Mouse (Mus musculus): ENCODE data around the gene Hist2h2bb. TPM values are rescaled to one million over a fixed set of nuclear protein-coding genes. Genes with fewer than 3 reads are reported as not detected.

Hist2h2bb gene
- polyA plus RNA-seq (2017; shearing (Covaris generic)) = 4.9 TPM

DNA sequence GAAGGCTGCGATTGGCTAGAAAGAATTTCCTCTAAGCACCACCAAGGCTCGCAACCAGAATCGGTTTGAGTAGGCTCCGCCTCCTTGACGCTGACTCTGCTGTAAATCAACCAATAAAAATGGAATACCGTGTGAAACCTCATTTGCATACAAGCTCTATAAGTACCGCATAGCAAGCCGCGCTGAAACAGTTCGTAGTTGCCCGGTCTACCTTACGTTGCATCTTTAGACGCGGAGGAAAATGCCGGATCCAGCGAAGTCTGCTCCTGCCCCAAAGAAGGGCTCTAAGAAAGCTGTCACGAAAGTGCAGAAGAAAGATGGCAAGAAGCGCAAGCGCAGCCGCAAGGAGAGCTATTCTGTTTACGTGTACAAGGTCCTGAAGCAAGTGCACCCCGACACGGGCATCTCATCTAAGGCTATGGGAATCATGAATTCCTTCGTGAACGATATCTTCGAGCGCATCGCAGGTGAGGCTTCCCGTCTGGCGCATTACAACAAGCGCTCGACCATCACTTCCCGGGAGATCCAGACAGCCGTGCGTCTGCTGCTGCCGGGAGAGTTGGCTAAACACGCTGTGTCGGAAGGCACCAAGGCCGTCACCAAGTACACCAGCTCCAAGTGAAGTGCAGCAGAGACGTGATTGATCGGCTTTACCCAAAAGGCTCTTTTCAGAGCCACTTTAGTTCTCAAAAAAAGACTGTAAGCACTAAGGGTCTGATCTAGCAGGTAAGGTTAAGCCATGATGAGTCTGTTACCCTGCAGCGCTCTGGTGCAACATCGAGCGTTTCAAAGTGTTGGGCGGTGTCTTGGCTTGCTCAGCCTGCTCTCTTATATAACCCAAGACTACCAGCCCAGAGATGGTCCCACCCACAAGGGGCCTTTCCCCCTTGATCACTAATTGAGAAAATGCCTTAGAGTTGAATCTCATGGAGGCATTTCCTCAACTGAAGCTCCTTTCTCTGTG is at the start of gene Hist2h2bb:
TSS of gene Hist2h2bb (plus strand) at position 242 of the 964 bp plus-strand sequence.

DNA sequence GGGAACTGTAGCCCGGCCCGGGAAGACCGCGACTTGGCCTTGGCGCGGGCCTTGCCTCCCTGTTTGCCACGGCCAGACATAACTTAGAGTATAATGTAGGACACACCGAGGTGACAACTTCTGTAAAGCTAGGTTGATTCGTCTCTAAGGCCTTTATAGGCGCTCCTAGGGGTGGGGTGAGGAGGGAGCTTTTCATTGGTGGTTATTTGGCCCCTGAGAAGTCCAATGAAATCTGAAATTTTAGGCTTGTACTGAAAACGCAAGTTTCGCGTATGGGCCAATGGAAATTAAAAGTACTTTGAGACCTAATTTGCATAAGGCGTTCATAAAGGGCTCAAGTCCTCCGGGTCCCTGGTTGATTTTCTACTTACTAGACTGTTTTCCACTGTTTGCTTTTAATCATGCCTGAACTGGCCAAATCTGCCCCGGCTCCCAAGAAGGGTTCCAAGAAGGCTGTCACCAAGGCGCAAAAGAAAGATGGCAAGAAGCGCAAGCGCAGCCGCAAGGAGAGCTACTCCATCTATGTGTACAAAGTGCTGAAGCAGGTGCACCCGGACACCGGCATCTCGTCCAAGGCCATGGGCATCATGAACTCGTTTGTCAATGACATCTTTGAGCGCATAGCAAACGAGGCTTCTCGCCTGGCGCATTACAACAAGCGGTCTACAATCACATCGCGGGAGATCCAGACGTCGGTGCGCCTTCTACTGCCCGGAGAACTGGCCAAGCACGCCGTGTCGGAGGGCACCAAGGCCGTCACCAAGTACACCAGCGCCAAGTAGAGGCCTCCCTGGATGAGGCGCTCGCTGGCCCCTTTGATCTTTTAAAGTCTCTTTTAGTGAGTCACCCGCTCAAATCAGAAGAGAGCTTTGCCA is 48.5 kb upstream of the Hist2h2bb start, which contains the start of the genes Hist2h2ac and Hist2h2be:
TSS of gene Hist2h2ac (minus strand) at position 116 of the 875 bp plus-strand sequence.
TSS of gene Hist2h2be (plus strand) at position 355 of the 875 bp plus-strand sequence.

DNA sequence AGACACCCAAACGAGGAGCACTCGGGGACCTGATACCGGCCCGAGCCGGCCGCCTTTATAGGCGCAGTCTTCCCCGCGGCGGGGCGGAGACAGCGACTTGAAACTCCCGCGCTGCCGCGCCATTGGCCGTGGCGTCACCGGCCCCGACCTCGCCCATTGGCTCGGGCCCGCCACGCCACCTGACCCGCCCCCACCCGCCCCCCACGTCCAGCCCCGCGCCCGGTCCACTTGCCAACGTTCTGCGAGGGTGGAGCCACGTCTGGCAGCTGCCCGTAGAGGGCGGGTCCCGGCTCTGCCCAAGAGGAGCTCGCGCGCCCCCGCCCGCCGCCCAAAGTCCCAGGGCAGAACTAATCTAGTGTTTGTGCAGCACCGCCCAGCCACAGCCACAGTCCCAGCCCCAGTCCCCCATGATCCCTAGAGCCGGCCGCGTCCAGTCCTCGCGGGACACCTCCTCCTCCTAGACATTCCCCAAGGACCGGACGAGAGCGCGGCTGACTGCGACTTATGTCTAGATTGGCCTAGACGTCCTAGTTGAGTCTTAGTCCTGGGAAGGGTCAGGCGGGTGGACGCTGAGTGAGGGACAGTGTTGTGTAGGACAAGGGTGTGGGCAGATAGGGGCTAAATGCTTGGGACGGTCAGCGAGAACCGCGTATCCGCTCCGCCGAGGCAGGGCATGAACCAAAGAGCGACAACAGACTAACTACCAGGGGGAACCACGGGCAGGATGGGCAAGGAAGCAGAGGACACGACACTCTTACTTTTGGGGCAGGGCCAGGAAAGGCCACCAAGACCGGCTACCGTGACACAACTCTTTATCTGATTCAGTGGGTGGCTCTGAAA is 30.4 kb upstream of the Hist2h2bb start, which contains the start of gene Hist2h3c2:
TSS of gene Hist2h3c2 (minus strand) at position 174 of the 840 bp plus-strand sequence.

DNA sequence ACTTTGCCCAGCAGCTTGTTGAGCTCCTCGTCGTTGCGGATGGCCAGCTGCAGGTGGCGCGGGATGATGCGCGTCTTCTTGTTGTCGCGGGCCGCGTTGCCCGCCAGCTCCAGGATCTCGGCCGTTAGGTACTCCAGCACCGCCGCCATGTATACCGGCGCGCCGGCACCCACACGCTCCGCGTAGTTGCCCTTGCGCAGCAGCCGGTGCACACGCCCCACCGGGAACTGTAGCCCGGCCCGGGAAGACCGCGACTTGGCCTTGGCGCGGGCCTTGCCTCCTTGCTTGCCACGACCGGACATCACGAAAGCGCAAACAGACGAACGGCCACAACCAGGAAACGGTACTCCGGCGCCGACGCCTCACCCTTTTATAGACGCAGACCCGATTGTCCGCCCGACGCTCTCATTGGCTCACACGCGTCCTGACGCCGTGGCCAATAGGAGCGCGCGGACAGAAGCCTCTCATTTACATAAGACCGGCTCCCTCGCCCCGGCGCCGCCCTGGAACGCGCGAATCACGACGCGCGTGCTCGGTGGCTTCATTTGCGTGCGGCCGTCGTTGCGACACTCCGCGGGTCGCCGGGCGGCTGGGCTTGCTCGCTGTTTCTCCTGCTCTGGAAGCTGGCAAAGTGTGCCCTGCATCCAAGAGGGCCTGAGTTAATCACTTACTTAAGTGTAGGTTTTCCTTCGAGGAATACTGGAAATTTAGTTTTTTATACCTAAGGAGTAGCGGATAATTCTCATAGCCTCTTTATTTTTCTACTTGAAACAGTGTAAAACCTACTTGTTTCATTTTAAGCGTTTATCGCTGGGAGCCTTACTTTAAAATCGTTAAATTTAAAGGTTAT is 29.4 kb upstream of the Hist2h2bb start, which contains the start of gene Hist2h2aa2:
TSS of gene Hist2h2aa2 (minus strand) at position 328 of the 850 bp plus-strand sequence.

DNA sequence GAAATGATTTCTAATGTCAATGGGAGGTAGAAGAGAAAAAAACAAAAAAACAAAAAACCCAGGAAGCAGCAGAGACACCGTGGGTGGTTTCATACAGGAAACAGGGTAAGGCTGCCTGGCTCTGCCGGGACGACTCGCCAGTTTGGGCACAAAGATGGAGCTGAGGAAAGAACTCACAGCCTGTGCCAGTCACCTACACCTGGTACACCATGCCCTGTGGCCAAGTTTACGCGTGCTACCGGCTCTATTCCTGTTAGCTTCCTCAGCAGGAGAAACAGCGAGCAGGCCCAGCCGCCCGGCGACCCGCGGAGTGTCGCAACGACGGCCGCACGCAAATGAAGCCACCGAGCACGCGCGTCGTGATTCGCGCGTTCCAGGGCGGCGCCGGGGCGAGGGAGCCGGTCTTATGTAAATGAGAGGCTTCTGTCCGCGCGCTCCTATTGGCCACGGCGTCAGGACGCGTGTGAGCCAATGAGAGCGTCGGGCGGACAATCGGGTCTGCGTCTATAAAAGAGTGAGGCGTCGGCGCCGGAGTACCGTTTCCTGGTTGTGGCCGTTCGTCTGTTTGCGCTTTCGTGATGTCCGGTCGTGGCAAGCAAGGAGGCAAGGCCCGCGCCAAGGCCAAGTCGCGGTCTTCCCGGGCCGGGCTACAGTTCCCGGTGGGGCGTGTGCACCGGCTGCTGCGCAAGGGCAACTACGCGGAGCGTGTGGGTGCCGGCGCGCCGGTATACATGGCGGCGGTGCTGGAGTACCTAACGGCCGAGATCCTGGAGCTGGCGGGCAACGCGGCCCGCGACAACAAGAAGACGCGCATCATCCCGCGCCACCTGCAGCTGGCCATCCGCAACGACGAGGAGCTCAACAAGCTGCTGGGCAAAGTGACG is 24.3 kb upstream of the Hist2h2bb start, which contains the start of gene Hist2h2aa1:
TSS of gene Hist2h2aa1 (plus strand) at position 495 of the 884 bp plus-strand sequence.

DNA sequence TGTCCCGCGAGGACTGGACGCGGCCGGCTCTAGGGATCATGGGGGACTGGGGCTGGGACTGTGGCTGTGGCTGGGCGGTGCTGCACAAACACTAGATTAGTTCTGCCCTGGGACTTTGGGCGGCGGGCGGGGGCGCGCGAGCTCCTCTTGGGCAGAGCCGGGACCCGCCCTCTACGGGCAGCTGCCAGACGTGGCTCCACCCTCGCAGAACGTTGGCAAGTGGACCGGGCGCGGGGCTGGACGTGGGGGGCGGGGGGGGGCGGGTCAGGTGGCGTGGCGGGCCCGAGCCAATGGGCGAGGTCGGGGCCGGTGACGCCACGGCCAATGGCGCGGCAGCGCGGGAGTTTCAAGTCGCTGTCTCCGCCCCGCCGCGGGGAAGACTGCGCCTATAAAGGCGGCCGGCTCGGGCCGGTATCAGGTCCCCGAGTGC is 23.1 kb upstream of the Hist2h2bb start, which contains the start of gene Hist2h3c1:
TSS of gene Hist2h3c1 (plus strand) at position 259 of the 430 bp plus-strand sequence.

DNA sequence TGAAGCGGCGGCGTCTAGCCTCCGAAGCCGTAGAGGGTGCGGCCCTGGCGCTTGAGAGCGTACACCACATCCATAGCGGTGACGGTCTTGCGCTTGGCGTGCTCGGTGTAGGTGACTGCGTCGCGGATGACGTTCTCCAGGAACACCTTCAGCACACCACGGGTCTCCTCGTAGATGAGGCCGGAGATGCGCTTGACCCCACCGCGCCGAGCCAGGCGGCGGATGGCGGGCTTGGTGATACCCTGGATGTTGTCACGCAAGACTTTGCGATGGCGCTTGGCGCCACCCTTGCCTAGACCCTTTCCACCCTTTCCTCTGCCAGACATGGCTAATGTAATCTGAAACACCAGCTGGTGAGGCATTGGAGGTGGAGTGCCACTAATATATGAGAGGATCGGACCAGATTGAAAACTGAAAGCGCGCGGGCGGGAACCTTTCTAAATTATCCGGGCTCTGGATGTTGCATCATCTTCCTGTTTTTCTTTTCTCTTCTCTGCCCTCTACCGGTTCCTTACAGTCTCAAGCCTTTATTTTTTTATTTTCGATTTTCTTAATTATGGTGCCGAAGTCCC is 6.5 kb upstream of the Hist2h2bb start, which contains the start of gene Hist2h4:
TSS of gene Hist2h4 (minus strand) at position 333 of the 572 bp plus-strand sequence.

DNA sequence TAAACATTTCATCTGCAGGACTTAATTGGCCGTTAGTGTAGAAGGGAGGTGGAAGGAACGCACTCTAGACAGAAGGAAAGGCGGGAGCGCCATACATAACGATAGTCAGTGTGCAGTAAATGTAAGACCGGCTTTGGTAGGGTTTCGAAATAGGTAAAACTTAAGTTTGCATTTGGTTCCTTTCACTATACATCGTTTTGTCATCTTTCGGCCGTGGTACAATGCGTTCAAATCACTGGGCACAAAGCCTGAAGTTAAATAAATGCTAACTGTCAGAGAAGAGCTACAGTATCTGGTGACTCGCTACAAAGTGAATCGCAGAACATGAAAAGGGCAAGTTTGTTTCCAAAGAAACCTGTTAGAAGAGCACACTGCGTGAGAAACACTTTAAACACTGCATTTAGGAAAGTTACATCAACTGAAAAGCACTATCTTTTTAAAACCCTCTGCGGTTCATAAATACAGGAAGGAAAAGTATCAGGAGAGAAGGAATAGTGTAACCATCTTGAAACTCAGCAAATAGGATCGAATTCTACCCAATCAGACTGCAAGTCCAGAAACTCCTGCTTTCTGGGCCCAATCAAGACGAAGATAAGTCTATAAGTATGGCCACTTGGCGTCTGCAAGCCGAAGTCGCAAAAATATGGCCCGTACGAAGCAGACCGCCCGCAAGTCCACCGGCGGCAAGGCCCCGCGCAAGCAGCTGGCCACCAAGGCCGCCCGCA is 1.3 kb upstream of the Hist2h2bb start, which contains the start of gene Hist2h3b:
TSS of gene Hist2h3b (plus strand) at position 604 of the 725 bp plus-strand sequence.

DNA sequence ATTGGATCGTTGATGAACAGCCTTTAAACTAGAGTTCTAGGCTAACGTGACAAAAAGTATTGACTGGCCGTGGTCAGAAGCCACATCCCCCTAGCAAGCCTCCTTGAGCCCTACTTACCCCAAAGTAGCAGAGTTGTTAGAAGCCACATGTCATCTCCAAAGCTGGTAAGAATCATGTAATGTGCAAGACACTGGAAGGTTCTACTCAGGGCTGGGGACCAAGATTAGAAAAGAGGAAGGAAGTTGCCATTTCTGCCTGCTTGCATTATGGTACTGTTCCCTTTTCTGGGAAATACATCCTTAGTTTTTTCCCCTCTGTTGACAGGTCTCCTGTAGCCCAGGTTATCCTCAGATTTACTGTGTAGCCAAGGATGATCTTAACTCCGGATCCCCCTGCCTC is 24.2 kb downstream of the Hist2h2bb start, which contains the start of gene Fcgr1:
TSS of gene Fcgr1 (minus strand) at position 183 of the 400 bp plus-strand sequence.

Other genes with a start within 250 kb of the Hist2h2bb start
- gene Vps45, start 211.3 kb upstream of the Hist2h2bb start, polyA plus RNA-seq (2017; shearing (Covaris generic)) = 30.5 TPM
- 30.5 TPM for gene Otud7b, start 165.2 kb upstream of the Hist2h2bb start, polyA plus RNA-seq (2017; shearing (Covaris generic))
- gene Mtmr11, start 107.7 kb upstream of the Hist2h2bb start, polyA plus RNA-seq (2017; shearing (Covaris generic)) = 3.6 TPM
- 175 TPM for gene Sf3b4, start 97.4 kb upstream of the Hist2h2bb start, polyA plus RNA-seq (2017; shearing (Covaris generic))
- gene Sv2a, start 88.6 kb upstream of the Hist2h2bb start, polyA plus RNA-seq (2017; shearing (Covaris generic)) = 2.9 TPM
- 37.2 TPM for gene Bola1, start 50.0 kb upstream of the Hist2h2bb start, polyA plus RNA-seq (2017; shearing (Covaris generic))
- not detected for gene Hist2h2ab, start 49.9 kb upstream of the Hist2h2bb start, polyA plus RNA-seq (2017; shearing (Covaris generic))
- 5.7 TPM for gene Hist2h2ac, start 48.9 kb upstream of the Hist2h2bb start, polyA plus RNA-seq (2017; shearing (Covaris generic))
- 4.3 TPM for gene Hist2h2be, start 48.6 kb upstream of the Hist2h2bb start, polyA plus RNA-seq (2017; shearing (Covaris generic))
- 0.43 TPM for gene Hist2h3c2, start 30.6 kb upstream of the Hist2h2bb start, polyA plus RNA-seq (2017; shearing (Covaris generic))
- 39.8 TPM for gene Hist2h2aa2, start 29.5 kb upstream of the Hist2h2bb start, polyA plus RNA-seq (2017; shearing (Covaris generic))
- gene Hist2h2aa1, start 24.3 kb upstream of the Hist2h2bb start, polyA plus RNA-seq (2017; shearing (Covaris generic)) = 1.5 TPM
- not detected for gene Hist2h3c1, start 23.1 kb upstream of the Hist2h2bb start, polyA plus RNA-seq (2017; shearing (Covaris generic))
- 2.3 TPM for gene Hist2h4, start 6.4 kb upstream of the Hist2h2bb start, polyA plus RNA-seq (2017; shearing (Covaris generic))
- 1.5 TPM for gene Hist2h3b, start 1.1 kb upstream of the Hist2h2bb start, polyA plus RNA-seq (2017; shearing (Covaris generic))
- 0.43 TPM for gene Fcgr1, start 24.2 kb downstream of the Hist2h2bb start, polyA plus RNA-seq (2017; shearing (Covaris generic))
- gene BC107364, start 182.6 kb downstream of the Hist2h2bb start, polyA plus RNA-seq (2017; shearing (Covaris generic)) = not detected